23 mouse cellular contexts compared by ENCODE assay signal in the genomic region with DNA sequence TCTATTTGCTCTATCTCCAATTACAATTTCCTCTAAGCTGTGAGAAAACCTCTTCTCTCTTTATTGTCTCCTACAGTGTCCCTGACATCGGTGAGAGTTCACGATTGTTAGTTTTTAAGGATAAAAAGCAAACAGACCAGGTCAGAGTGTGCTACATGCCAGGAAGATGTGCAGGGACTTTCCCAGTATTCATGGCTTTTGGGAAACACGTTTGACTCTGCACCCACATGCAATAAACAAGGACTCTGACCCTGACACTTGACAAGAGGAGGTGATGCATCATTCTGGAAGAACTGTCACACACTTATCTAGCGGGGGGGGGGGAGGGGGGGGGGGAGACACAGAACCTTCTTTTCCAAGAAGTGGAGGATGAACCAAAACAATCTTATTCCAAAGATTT. TPM values are rescaled to one million over a fixed set of nuclear protein-coding genes. Genes with fewer than 3 reads are reported as not detected.
A peak's percentile ranks its signal among the peaks of the same experiment; 100 is the strongest.
DNase-seq lines count a peak whose midpoint lies in the region; ATAC-seq and TF ChIP-seq lines count a peak whose summit lies in the region.
"Had no signal": no experiment of that assay in that cellular context is flagged by ENCODE, and none has a peak within 500 bp of the region (broad histone marks: within the 10 kb centered on the region; RNA-seq: fewer than 3 reads in every experiment).

No protein-coding gene starts in this region.

- H3K27ac ChIP-seq in intestine, embryonic 14.5 days (ENCODE audit: low read depth) = no peak overlapping the region
- no peak overlapping the region for H3K27ac ChIP-seq in intestine, postnatal 0 days (ENCODE audit: low read depth, low read length)
- H3K27ac ChIP-seq in liver, postnatal 0 days (ENCODE audit: low read depth) = no peak overlapping the region
- H3K27ac ChIP-seq in liver, embryonic 12.5 days = no peak overlapping the region
- H3K27ac ChIP-seq: embryonic facial prominence, embryonic 12.5 days; embryonic facial prominence, embryonic 15.5 days; gastrocnemius, adult 2 months; hindbrain, embryonic 12.5 days; hindbrain, embryonic 15.5 days had no signal

- no peak for ATAC-seq in intestine, embryonic 14.5 days (replicated peaks; ENCODE audit: low FRiP score, low TSS enrichment, low read depth)
- no peak for ATAC-seq in intestine, postnatal 0 days
- ATAC-seq in liver, postnatal 0 days = peak; percentile 41
- ATAC-seq in liver, embryonic 12.5 days = no peak
- ATAC-seq: activated CD4-positive, CD25-positive, alpha-beta regulatory T cell, adult 4 months; forebrain, embryonic 14.5 days; forebrain, postnatal 0 days had no signal

- no peak for TF ChIP-seq CTCF in intestine, postnatal 0 days (IDR thresholded peaks at IDR 0.05; ENCODE audit: low read depth)
- no peak for TF ChIP-seq CTCF in liver, postnatal 0 days (IDR thresholded peaks at IDR 0.05; ENCODE audit: low read depth)

- no peak overlapping the region for H3K9ac ChIP-seq in intestine, embryonic 14.5 days (ENCODE audit: low read length)
- H3K9ac ChIP-seq in intestine, postnatal 0 days (ENCODE audit: low read depth, low read length) = no peak overlapping the region
- H3K9ac ChIP-seq in liver, postnatal 0 days (replicated peaks) = no peak overlapping the region
- H3K9ac ChIP-seq in liver, embryonic 12.5 days = no peak overlapping the region
- H3K9ac ChIP-seq: embryonic facial prominence, embryonic 12.5 days; embryonic facial prominence, embryonic 15.5 days; forebrain, postnatal 0 days; hindbrain, embryonic 12.5 days; hindbrain, embryonic 15.5 days had no signal

- TF ChIP-seq EP300 in liver, postnatal 0 days (IDR thresholded peaks at IDR 0.05; ENCODE audit: low read depth) = no peak

- peaks cover 16% of the 10 kb centered on the region for H3K27me3 ChIP-seq in intestine, embryonic 14.5 days (replicated peaks; ENCODE audit: control insufficient read depth, insufficient read depth, low read length)
- H3K27me3 ChIP-seq in intestine, postnatal 0 days (replicated peaks; ENCODE audit: control insufficient read depth, insufficient read depth, low read length) = peaks cover 6% of the 10 kb centered on the region; the same call in 1 of the 2 replicates
- 0 out of 2 replicates have a peak, but pooled peaks cover 5% of the 10 kb centered on the region for H3K27me3 ChIP-seq in liver, postnatal 0 days (ENCODE audit: insufficient read depth, low read length)
- H3K27me3 ChIP-seq in liver, embryonic 12.5 days (replicated peaks) = peaks cover 13% of the 10 kb centered on the region; the same call in 1 of the 2 replicates
- H3K27me3 ChIP-seq: hindbrain, embryonic 15.5 days had no signal

- H3K4me2 ChIP-seq in intestine, embryonic 14.5 days (ENCODE audit: low read length) = no peak overlapping the region
- no peak overlapping the region for H3K4me2 ChIP-seq in intestine, postnatal 0 days (replicated peaks; ENCODE audit: low read depth)
- H3K4me2 ChIP-seq in liver, postnatal 0 days (ENCODE audit: low read depth, low read length) = no peak overlapping the region
- no peak overlapping the region for H3K4me2 ChIP-seq in liver, embryonic 12.5 days
- H3K4me2 ChIP-seq: embryonic facial prominence, embryonic 12.5 days; embryonic facial prominence, embryonic 15.5 days; heart, embryonic 11.5 days; hindbrain, embryonic 12.5 days; hindbrain, embryonic 15.5 days had no signal

- WGBS in intestine, embryonic 14.5 days = 9% methylated on average over 3 of the region's 4 CpGs
- WGBS in intestine, postnatal 0 days = 4% methylated on average over 4 of the region's 4 CpGs
- WGBS in liver, postnatal 0 days (ENCODE audit: insufficient replicate concordance) = 13% methylated on average over 3 of the region's 4 CpGs
- WGBS in liver, embryonic 12.5 days (ENCODE audit: insufficient replicate concordance) = 19% methylated on average over 3 of the region's 4 CpGs

- no peaks in the 10 kb centered on the region for H3K4me1 ChIP-seq in intestine, embryonic 14.5 days (replicated peaks; ENCODE audit: control insufficient read depth, insufficient read depth, low read length)
- H3K4me1 ChIP-seq in intestine, postnatal 0 days (replicated peaks; ENCODE audit: control insufficient read depth, insufficient read depth, low read length) = no peaks in the 10 kb centered on the region
- no peaks in the 10 kb centered on the region for H3K4me1 ChIP-seq in liver, postnatal 0 days (ENCODE audit: insufficient read depth)
- H3K4me1 ChIP-seq in liver, embryonic 12.5 days = no peaks in the 10 kb centered on the region
- H3K4me1 ChIP-seq: embryonic facial prominence, embryonic 12.5 days had no signal

- no peak overlapping the region for H3K4me3 ChIP-seq in intestine, embryonic 14.5 days (ENCODE audit: low read depth, low read length)
- no peak overlapping the region for H3K4me3 ChIP-seq in intestine, postnatal 0 days (ENCODE audit: low read depth, low read length)
- H3K4me3 ChIP-seq in liver, postnatal 0 days (ENCODE audit: low read depth, low read length) = no peak overlapping the region
- no peak overlapping the region for H3K4me3 ChIP-seq in liver, embryonic 12.5 days
- H3K4me3 ChIP-seq: embryonic facial prominence, embryonic 12.5 days; embryonic facial prominence, embryonic 15.5 days; gastrocnemius, adult 2 months; hindbrain, embryonic 12.5 days; hindbrain, embryonic 15.5 days had no signal

- DNase-seq in adrenal gland, adult 2 months = peak; percentile 50
- no peak for DNase-seq in adrenal gland, adult 18-20 months (ENCODE audit: low spot score in 2 of 2)
- DNase-seq in intestine, embryonic 14.5 days (ENCODE audit: low spot score) = peak; percentile 39
- no peak for DNase-seq in liver, postnatal 0 days
- DNase-seq: cerebellum, adult 11 months; cerebellum, adult 2 months; cerebellum, adult 9-11 months; cerebellum, postnatal 25 days; forebrain, postnatal 0 days; gastrocnemius, adult 2 months; gastrocnemius, postnatal 14 days; kidney, adult 11 months had no signal

- no peaks in the 10 kb centered on the region for H3K36me3 ChIP-seq in intestine, embryonic 14.5 days (ENCODE audit: control insufficient read depth, insufficient read depth, low read length)
- H3K36me3 ChIP-seq in intestine, postnatal 0 days (ENCODE audit: control insufficient read depth, insufficient read depth) = no peaks in the 10 kb centered on the region
- H3K36me3 ChIP-seq in liver, postnatal 0 days (replicated peaks; ENCODE audit: insufficient read depth, low read length) = no peaks in the 10 kb centered on the region
- no peaks in the 10 kb centered on the region for H3K36me3 ChIP-seq in liver, embryonic 12.5 days
- H3K36me3 ChIP-seq: embryonic facial prominence, embryonic 12.5 days; embryonic facial prominence, embryonic 15.5 days; hindbrain, embryonic 12.5 days; hindbrain, embryonic 15.5 days had no signal

- H3K9me3 ChIP-seq in intestine, embryonic 14.5 days (ENCODE audit: control insufficient read depth, low read length) = no peaks in the 10 kb centered on the region
- H3K9me3 ChIP-seq in intestine, postnatal 0 days (ENCODE audit: control insufficient read depth) = no peaks in the 10 kb centered on the region
- H3K9me3 ChIP-seq in liver, postnatal 0 days (ENCODE audit: low read length) = no peaks in the 10 kb centered on the region
- H3K9me3 ChIP-seq in liver, embryonic 12.5 days (replicated peaks) = no peaks in the 10 kb centered on the region
- H3K9me3 ChIP-seq: embryonic facial prominence, embryonic 12.5 days; embryonic facial prominence, embryonic 15.5 days; hindbrain, embryonic 12.5 days; hindbrain, embryonic 15.5 days had no signal

RNA-seq across cellular contexts. Expression of a gene that starts 5.0 kb away (rescaled TPM):
- total RNA-seq in adrenal gland, adult 2 months (2021) = 10 to 100 TPM; 31.1 to 70.0 TPM
- 3.0 and 3.2 TPM in 2 replicates for polyA plus RNA-seq in adrenal gland, adult 2 months (2012; rRNA removed)
- 10 to 100 TPM; 45.4 to 52.3 TPM for total RNA-seq in adrenal gland, adult 18-20 months (2021)
- polyA plus RNA-seq in intestine, embryonic 14.5 days (2014; fragmentation: Nextera tagmentation; extraction: Ambion mirVana) = 3.7 and 4.0 TPM in 2 replicates
- polyA plus RNA-seq in intestine, postnatal 0 days (2015; fragmentation: Nextera tagmentation; extraction: Ambion mirVana) = 13.8 and 13.9 TPM in 2 replicates
- 0.27 and 0.35 TPM in 2 replicates for polyA plus RNA-seq in liver, postnatal 0 days (2015; fragmentation: Nextera tagmentation; extraction: Ambion mirVana)
- polyA plus RNA-seq in liver, embryonic 12.5 days (2016; fragmentation: Nextera tagmentation; extraction: Ambion mirVana) = 0.41 and 0.49 TPM in 2 replicates
- total RNA-seq: common myeloid progenitor, adult 5-6 weeks; hematopoietic stem cell, adult 5-6 weeks had no signal
- polyA plus RNA-seq: activated CD4-positive, CD25-positive, alpha-beta regulatory T cell, adult 4 months had no signal

Comparison
In these comparisons a context has a peak if more than half of its experiments do, and no peak if none do; other contexts are left out.
1. DNase-seq: peak in adrenal gland, adult 2 months (single experiment) and intestine, embryonic 14.5 days (single experiment); none in adrenal gland, adult 18-20 months (0 of 2) and liver, postnatal 0 days (single experiment).